Mouse (Mus musculus) olfactory bulb, adult 2 months (tissue): Measurements from ENCODE around the gene Ccdc154. TPM values are rescaled to one million over a fixed set of nuclear protein-coding genes. Genes with fewer than 3 reads are reported as not detected.
A peak's percentile ranks its signal among the peaks of the same experiment; 100 is the strongest.

Experiments
- H3K27ac ChIP-seq: fragments of 200-500 bp; 2 replicates; pipeline ENCODE4 v1.5.1; 2012; ENCODE audit warnings: low read depth, low read length; ENCODE audit not compliant: insufficient read depth
- H3K4me1 ChIP-seq: fragments of 200-500 bp; 2 replicates; pipeline ENCODE4 v1.6.1; 2012; ENCODE audit warnings: low read length; ENCODE audit not compliant: control insufficient read depth, insufficient read depth
- H3K4me3 ChIP-seq: fragments of 200-500 bp; 2 replicates; pipeline ENCODE4 v1.5.1; 2012; ENCODE audit warnings: mild to moderate bottlenecking, low read depth, low read length, moderate library complexity; ENCODE audit not compliant: insufficient read depth
- CTCF ChIP-seq: fragments of 200-500 bp; IDR thresholded peaks from 2 replicates; pipeline ENCODE4 v1.5.1; 2012; ENCODE audit warnings: low read depth, mild to moderate bottlenecking, low read length, moderate library complexity; ENCODE audit not compliant: insufficient read depth
- POLR2A ChIP-seq: fragments of 200-500 bp; IDR thresholded peaks from 2 replicates; pipeline ENCODE4 v1.6.1; 2012; ENCODE audit warnings: mild to moderate bottlenecking, low read depth, low read length, moderate library complexity; ENCODE audit not compliant: insufficient read depth
- WGBS: fragments of 180-500 bp; shearing (Covaris S2); methylation state at CpG from one replicate; pipeline ENCODE4 v1.1.7; 2018; 5-methylcytosine and 5-hydroxymethylcytosine counted together
- polyA plus RNA-seq: library from polyadenylated mRNA; stranded (reverse); fragments of >200 nt; gene quantifications from 2 replicates; pipeline ENCODE4 v1.2.4, GENCODE M21; 2012; ENCODE audit warnings: low replicate concordance; ENCODE audit not compliant: missing spikeins, insufficient read depth, insufficient read length

The Ccdc154 gene
- polyA plus RNA-seq, 1 experiment = not detected

- WGBS = 100% methylated on average over 1 of the region's 1 CpGs
- H3K27ac ChIP-seq = no peak overlapping the region
- H3K4me1 ChIP-seq = no peaks in the 10 kb centered on the region
- no peak overlapping the region for H3K4me3 ChIP-seq
- no peak for TF ChIP-seq CTCF
- no peak for TF ChIP-seq POLR2A
Measured at GRCm38 (mm10) chr17:25130060-25130459, 32.2 kb upstream of the Ccdc154 start.

GRCm38 (mm10) chr17:25133275-25133698 lies 29.0 kb upstream of the Ccdc154 start, which contains the start of gene Clcn7:
TSS of gene Clcn7 (plus strand) at chr17:25133391.
- TF ChIP-seq CTCF = no peak
- peak; percentile 60; the same call in 1 of the 2 replicates for TF ChIP-seq POLR2A

GRCm38 (mm10) chr17:25135622-25136021 lies 26.6 kb upstream of the Ccdc154 start:
- 80% methylated on average over 6 of the region's 6 CpGs for WGBS
- no peak overlapping the region for H3K4me3 ChIP-seq
- no peak for TF ChIP-seq CTCF
- TF ChIP-seq POLR2A = no peak

More at GRCm38 (mm10) chr17:25133275-25133698, 29.0 kb upstream of the Ccdc154 start, which contains the start of gene Clcn7:
- WGBS = under 1% methylated on average over 40 of the region's 40 CpGs
- H3K4me1 ChIP-seq = peaks cover 12% of the 10 kb centered on the region
- no peak within 1 kb of the TSS for H3K27ac ChIP-seq
- H3K4me3 ChIP-seq = peak within 1 kb of the TSS; percentile 94

GRCm38 (mm10) chr17:25138803-25139202 lies 23.5 kb upstream of the Ccdc154 start:
- Histone ChIP-seq H3K4me3 (no peak overlapping the region), H3K4me1 (peaks cover 12% of the 10 kb centered on the region), H3K27ac (no peak overlapping the region)
- WGBS = 91% methylated on average over 1 of the region's 1 CpGs
- TF ChIP-seq POLR2A (no peak), CTCF (no peak)

More at GRCm38 (mm10) chr17:25135622-25136021, 26.6 kb upstream of the Ccdc154 start:
- no peak overlapping the region for H3K27ac ChIP-seq
- H3K4me1 ChIP-seq = peaks cover 12% of the 10 kb centered on the region

- Histone ChIP-seq H3K27ac (no peak overlapping the region), H3K4me1 (peaks cover 12% of the 10 kb centered on the region), H3K4me3 (no peak overlapping the region)
- TF ChIP-seq CTCF (no peak), POLR2A (no peak)
- 64% methylated on average over 4 of the region's 4 CpGs for WGBS
Measured at GRCm38 (mm10) chr17:25139960-25140359, 22.3 kb upstream of the Ccdc154 start.

- Histone ChIP-seq H3K4me1 (no peaks in the 10 kb centered on the region), H3K27ac (no peak overlapping the region), H3K4me3 (no peak overlapping the region)
- WGBS = 84% methylated on average over 7 of the region's 7 CpGs
- TF ChIP-seq POLR2A (no peak), CTCF (no peak)
Measured at GRCm38 (mm10) chr17:25163387-25163786, 1.1 kb downstream of the Ccdc154 start.

- Histone ChIP-seq H3K27ac (no peak overlapping the region), H3K4me3 (no peak overlapping the region), H3K4me1 (no peaks in the 10 kb centered on the region)
- TF ChIP-seq POLR2A (no peak), CTCF (no peak)
- 79% methylated on average over 3 of the region's 3 CpGs for WGBS
Measured at GRCm38 (mm10) chr17:25164770-25165169, 2.5 kb downstream of the Ccdc154 start.

GRCm38 (mm10) chr17:25165970-25166671 lies 3.9 kb downstream of the Ccdc154 start:
- no peaks in the 10 kb centered on the region for H3K4me1 ChIP-seq
- 73% methylated on average over 6 of the region's 6 CpGs for WGBS
- no peak overlapping the region for H3K27ac ChIP-seq
- TF ChIP-seq POLR2A = no peak
- TF ChIP-seq CTCF = no peak
- H3K4me3 ChIP-seq = no peak overlapping the region

GRCm38 (mm10) chr17:25169706-25170105 lies 7.4 kb downstream of the Ccdc154 start:
- Histone ChIP-seq H3K27ac (no peak overlapping the region), H3K4me1 (no peaks in the 10 kb centered on the region), H3K4me3 (no peak overlapping the region)
- 93% methylated on average over 2 of the region's 2 CpGs for WGBS
- TF ChIP-seq POLR2A = no peak
- TF ChIP-seq CTCF = no peak
